Mouse (Mus musculus) ES-Bruce4 (cell line): ENCODE data around the gene 1700001P01Rik. TPM values are rescaled to one million over a fixed set of nuclear protein-coding genes. Genes with fewer than 3 reads are reported as not detected.
A peak's percentile ranks its signal among the peaks of the same experiment; 100 is the strongest.

Source experiments
- H3K27ac ChIP-seq: 2 replicates; pipeline ENCODE4 v1.5.1; 2012; ENCODE audit warnings: low read length, inconsistent platforms; ENCODE audit not compliant: insufficient read depth
- H3K27me3 ChIP-seq: 2 replicates; pipeline ENCODE4 v1.6.1; 2012; ENCODE audit warnings: mild to moderate bottlenecking, low read length, inconsistent platforms; ENCODE audit not compliant: control insufficient read depth, poor library complexity, insufficient read depth, severe bottlenecking
- H3K36me3 ChIP-seq: 2 replicates; pipeline ENCODE4 v1.6.1; 2012; ENCODE audit warnings: inconsistent platforms, mild to moderate bottlenecking, low read length, moderate library complexity; ENCODE audit not compliant: control insufficient read depth, poor library complexity, insufficient read depth, severe bottlenecking
- H3K4me1 ChIP-seq: one replicate; pipeline ENCODE4 v1.8.1; 2011; ENCODE audit warnings: low read length; ENCODE audit not compliant: control insufficient read depth, insufficient read depth
- H3K4me3 ChIP-seq: 2 replicates; pipeline ENCODE4 v1.5.1; 2011; ENCODE audit warnings: low read depth, mild to moderate bottlenecking, low read length
- H3K9ac ChIP-seq: 2 replicates; pipeline ENCODE4 v1.6.1; 2012; ENCODE audit warnings: low read depth, mild to moderate bottlenecking, inconsistent platforms; ENCODE audit not compliant: poor library complexity, severe bottlenecking
- H3K9me3 ChIP-seq: replicated peaks from 2 replicates; pipeline ENCODE4 v1.6.1; 2012; ENCODE audit warnings: mild to moderate bottlenecking, low read length, inconsistent platforms; ENCODE audit not compliant: control insufficient read depth, poor library complexity, insufficient read depth, severe bottlenecking
- CTCF ChIP-seq: IDR thresholded peaks from one replicate; pipeline ENCODE4 v1.8.1; 2011; ENCODE audit warnings: low read depth, low read length
- EP300 ChIP-seq: IDR thresholded peaks from 2 replicates; pipeline ENCODE4 v1.6.1; 2011; ENCODE audit warnings: low read depth, low read length; ENCODE audit not compliant: insufficient read depth
- POLR2A ChIP-seq: IDR thresholded peaks from one replicate; pipeline ENCODE4 v1.8.1; 2011; ENCODE audit warnings: low read length; ENCODE audit not compliant: insufficient read depth
- polyA plus RNA-seq: library from polyadenylated mRNA; stranded (reverse); fragments of >200 nt; gene quantifications from 2 replicates; pipeline ENCODE4 v1.2.4, GENCODE M21; 2011; ENCODE audit warnings: low read depth; ENCODE audit not compliant: missing spikeins, insufficient read depth, insufficient read length

The 1700001P01Rik gene
- polyA plus RNA-seq, 1 experiment = 0.99 TPM

DNA sequence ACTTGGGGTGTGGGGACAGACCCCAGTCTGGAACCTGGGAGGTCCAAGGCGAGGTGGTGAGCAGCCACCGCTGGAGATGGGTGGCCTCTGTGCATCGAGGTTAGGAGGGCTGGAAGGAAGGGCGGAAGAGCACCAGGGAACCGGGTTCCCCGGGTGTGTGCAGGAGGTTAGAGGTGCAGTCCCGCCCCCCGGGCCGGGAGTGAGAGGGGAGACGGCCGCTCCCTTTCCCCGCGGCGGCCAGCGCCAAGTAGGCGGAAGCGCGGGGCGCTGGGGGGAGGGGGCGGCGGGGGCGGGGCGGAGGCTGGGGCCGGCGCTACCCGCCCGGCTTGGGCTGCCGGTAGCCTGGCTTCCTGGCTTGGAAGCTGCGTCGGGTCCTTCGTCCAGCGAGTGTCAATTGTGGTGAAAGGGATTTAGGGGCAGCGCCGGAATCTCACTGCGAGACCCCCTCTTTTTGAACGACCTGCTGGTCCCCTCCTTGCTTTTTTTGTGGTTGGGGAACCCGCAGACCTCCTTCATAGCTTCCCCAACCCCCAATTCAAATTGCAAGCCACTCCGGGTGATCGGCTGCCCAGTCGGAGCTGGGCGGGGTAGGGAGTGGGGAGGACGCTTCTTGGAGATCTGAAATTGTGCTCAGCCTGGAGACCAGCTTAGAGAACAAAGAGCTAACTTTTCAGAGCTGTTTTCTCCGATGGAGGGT, 24.4 kb upstream of the 1700001P01Rik start:
- Histone ChIP-seq H3K27me3 (no peaks in the 10 kb centered on the region), H3K9me3 (no peaks in the 10 kb centered on the region), H3K4me1 (peaks cover 4% of the 10 kb centered on the region), H3K4me3 (peak overlapping the region; percentile 95), H3K36me3 (no peaks in the 10 kb centered on the region), H3K27ac (peak overlapping the region; percentile 92), H3K9ac (peak overlapping the region; percentile 85)
- TF ChIP-seq EP300 (peak; percentile 29; the same call in 1 of the 2 replicates), POLR2A (no peak)

DNA sequence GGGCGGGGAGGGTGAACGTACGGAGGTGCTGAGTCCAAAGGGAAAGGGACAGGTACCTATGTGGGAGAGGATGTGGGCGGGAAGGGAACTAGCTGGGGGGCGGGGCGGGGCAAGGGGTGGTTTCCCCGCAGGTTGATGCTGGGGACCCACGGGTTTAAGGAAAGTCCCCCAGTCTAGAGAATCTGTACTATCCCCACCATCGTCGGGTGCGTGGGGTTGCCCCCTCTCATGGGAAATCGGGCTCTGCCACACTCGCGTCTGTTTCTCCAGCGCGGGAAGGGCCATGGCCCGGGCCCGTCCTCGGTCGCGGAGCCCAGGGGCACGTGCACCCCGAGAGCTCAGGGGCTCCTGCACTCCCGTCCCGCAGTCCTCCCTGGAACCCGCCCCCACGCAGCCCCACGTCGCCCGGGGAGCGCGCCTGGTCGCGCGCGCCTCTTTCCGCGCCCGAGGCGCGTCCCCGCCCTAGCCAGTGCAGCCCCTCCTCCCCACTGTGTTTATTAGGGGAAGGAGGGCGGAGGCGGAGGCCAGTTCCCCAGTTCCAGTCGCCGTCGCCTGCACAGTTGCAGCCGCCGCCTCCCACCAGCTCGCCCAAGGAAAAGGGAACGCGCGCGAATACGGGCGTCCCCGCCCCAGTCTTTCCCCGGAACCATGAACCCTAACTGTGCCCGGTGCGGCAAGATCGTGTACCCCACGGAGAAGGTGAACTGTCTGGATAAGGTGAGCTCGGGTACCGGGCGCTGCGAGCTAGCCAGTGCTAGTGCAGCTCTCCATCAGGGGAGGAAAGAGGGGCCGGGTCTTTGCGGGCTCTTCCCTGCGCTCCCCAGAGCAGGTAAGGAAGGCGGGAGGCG, 23.7 kb upstream of the 1700001P01Rik start:
- no peaks in the 10 kb centered on the region for H3K36me3 ChIP-seq
- peak overlapping the region; percentile 95 for H3K4me3 ChIP-seq
- H3K9me3 ChIP-seq = no peaks in the 10 kb centered on the region
- H3K4me1 ChIP-seq = peaks cover 1% of the 10 kb centered on the region
- peak overlapping the region; percentile 84 for H3K27ac ChIP-seq
- peak overlapping the region; percentile 85 for H3K9ac ChIP-seq
- H3K27me3 ChIP-seq = no peaks in the 10 kb centered on the region
- TF ChIP-seq CTCF (no peak), POLR2A (no peak), EP300 (no peak)

DNA sequence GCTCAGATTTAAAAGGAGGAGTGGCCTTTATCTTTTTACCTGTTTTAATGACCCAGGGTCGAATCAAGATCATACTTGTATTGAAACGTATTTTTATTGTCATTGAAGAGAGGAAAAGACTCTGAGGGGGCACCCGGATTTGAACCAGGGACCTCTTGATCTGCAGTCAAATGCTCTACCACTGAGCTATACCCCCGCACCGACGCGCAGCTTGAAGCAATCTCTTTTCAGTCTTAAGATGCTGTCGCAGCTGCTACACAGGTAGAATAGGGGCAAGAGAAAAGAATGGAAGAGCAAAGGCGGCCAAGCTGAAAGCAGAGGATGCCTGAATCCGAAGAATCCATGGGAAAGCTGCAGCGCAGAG, 23.0 kb upstream of the 1700001P01Rik start, which contains the start of gene Lasp1:
TSS of gene Lasp1 (plus strand) at position 219 of the 364 bp plus-strand sequence.
- no peaks in the 10 kb centered on the region for H3K9me3 ChIP-seq
- TF ChIP-seq EP300 (no peak), POLR2A (no peak), CTCF (no peak)

DNA sequence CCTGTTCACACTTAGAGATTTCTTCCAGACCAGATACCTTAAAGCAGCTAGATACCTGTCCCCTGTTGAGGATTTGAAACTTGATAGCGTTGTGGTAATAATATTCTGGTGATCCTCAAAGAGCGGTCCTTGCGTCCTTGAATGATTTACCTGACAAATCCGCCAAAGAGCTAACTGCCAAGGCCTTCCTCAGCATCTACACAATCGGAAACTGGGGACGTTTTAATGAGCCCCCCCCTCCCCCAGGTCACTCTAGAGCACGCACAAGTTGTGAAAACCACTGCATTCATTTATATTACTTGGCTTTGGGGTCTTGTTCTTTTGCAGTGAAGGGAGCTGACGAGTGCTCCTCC, 22.3 kb upstream of the 1700001P01Rik start:
- Histone ChIP-seq H3K27ac (peak overlapping the region; percentile 55), H3K36me3 (no peaks in the 10 kb centered on the region), H3K4me3 (peak overlapping the region; percentile 56), H3K27me3 (no peaks in the 10 kb centered on the region), H3K9me3 (no peaks in the 10 kb centered on the region), H3K9ac (peak overlapping the region; percentile 85), H3K4me1 (peaks cover 1% of the 10 kb centered on the region)
- TF ChIP-seq CTCF (no peak), POLR2A (no peak), EP300 (no peak)

More for the DNA sequence above, 23.0 kb upstream of the 1700001P01Rik start, which contains the start of gene Lasp1:
- Histone ChIP-seq H3K27me3 (no peaks in the 10 kb centered on the region), H3K4me3 (peak within 1 kb of the TSS; percentile 95), H3K9ac (peak within 1 kb of the TSS; percentile 85), H3K36me3 (no peaks in the 10 kb centered on the region), H3K27ac (peak within 1 kb of the TSS; percentile 84), H3K4me1 (peaks cover 1% of the 10 kb centered on the region)

DNA sequence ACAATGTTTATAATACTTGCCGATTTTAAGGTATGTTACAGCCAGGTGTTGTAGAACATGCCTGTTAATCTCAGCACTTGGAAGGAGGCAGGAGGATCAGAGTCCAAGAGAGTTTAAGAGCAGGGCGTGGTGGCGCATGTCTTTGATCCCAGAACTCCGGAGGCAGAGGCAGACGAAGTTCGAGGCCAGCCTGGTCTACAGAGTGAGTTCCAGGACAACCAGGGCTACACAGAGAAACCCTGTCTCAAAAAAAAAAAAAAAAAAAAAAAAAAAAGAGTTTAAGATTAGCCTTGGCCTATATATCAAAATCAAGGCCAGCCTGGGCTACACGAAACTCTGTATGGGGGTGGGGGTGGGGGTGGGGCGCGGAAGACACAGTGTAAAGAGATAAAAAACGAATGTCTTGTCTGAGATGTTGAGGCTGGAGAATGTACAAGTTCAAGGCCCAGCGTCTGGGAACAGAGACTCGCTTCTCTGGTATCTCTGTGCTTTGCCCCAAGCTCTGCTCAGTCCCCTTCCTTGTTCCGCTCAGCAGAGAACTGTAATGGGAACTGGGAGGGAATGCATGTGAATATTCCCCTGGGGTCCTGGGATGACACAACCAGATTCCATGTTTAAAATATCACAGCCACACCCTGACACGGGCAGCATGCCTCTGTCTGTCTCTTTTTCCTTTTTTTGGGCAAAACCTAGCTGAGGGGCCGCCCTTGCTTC, 21.8 kb upstream of the 1700001P01Rik start:
- no peaks in the 10 kb centered on the region for H3K9me3 ChIP-seq
- H3K9ac ChIP-seq = peak overlapping the region; percentile 85
- no peaks in the 10 kb centered on the region for H3K36me3 ChIP-seq
- no peaks in the 10 kb centered on the region for H3K27me3 ChIP-seq
- TF ChIP-seq POLR2A (no peak), CTCF (no peak), EP300 (no peak)
- H3K4me1 ChIP-seq = peaks cover 1% of the 10 kb centered on the region
- H3K4me3 ChIP-seq = no peak overlapping the region
- peak overlapping the region; percentile 55 for H3K27ac ChIP-seq
